Mouse (Mus musculus) ES-Bruce4 (cell line): ENCODE results near the gene Hoxb6. TPM values are rescaled to one million over a fixed set of nuclear protein-coding genes. Genes with fewer than 3 reads are reported as not detected.
A peak's percentile ranks its signal among the peaks of the same experiment; 100 is the strongest.

Experiments
- H3K27ac ChIP-seq: 2 replicates; pipeline ENCODE4 v1.5.1; 2012; ENCODE audit warnings: low read length, inconsistent platforms; ENCODE audit not compliant: insufficient read depth
- H3K27me3 ChIP-seq: 2 replicates; pipeline ENCODE4 v1.6.1; 2012; ENCODE audit warnings: mild to moderate bottlenecking, low read length, inconsistent platforms; ENCODE audit not compliant: control insufficient read depth, poor library complexity, insufficient read depth, severe bottlenecking
- H3K36me3 ChIP-seq: 2 replicates; pipeline ENCODE4 v1.6.1; 2012; ENCODE audit warnings: inconsistent platforms, mild to moderate bottlenecking, low read length, moderate library complexity; ENCODE audit not compliant: control insufficient read depth, poor library complexity, insufficient read depth, severe bottlenecking
- H3K4me1 ChIP-seq: one replicate; pipeline ENCODE4 v1.8.1; 2011; ENCODE audit warnings: low read length; ENCODE audit not compliant: control insufficient read depth, insufficient read depth
- H3K4me3 ChIP-seq: 2 replicates; pipeline ENCODE4 v1.5.1; 2011; ENCODE audit warnings: low read depth, mild to moderate bottlenecking, low read length
- H3K9ac ChIP-seq: 2 replicates; pipeline ENCODE4 v1.6.1; 2012; ENCODE audit warnings: low read depth, mild to moderate bottlenecking, inconsistent platforms; ENCODE audit not compliant: poor library complexity, severe bottlenecking
- H3K9me3 ChIP-seq: replicated peaks from 2 replicates; pipeline ENCODE4 v1.6.1; 2012; ENCODE audit warnings: mild to moderate bottlenecking, low read length, inconsistent platforms; ENCODE audit not compliant: control insufficient read depth, poor library complexity, insufficient read depth, severe bottlenecking
- CTCF ChIP-seq: IDR thresholded peaks from one replicate; pipeline ENCODE4 v1.8.1; 2011; ENCODE audit warnings: low read depth, low read length
- EP300 ChIP-seq: IDR thresholded peaks from 2 replicates; pipeline ENCODE4 v1.6.1; 2011; ENCODE audit warnings: low read depth, low read length; ENCODE audit not compliant: insufficient read depth
- POLR2A ChIP-seq: IDR thresholded peaks from one replicate; pipeline ENCODE4 v1.8.1; 2011; ENCODE audit warnings: low read length; ENCODE audit not compliant: insufficient read depth
- polyA plus RNA-seq: library from polyadenylated mRNA; stranded (reverse); fragments of >200 nt; gene quantifications from 2 replicates; pipeline ENCODE4 v1.2.4, GENCODE M21; 2011; ENCODE audit warnings: low read depth; ENCODE audit not compliant: missing spikeins, insufficient read depth, insufficient read length

Gene Hoxb6
- polyA plus RNA-seq, 1 experiment: not detected

DNA sequence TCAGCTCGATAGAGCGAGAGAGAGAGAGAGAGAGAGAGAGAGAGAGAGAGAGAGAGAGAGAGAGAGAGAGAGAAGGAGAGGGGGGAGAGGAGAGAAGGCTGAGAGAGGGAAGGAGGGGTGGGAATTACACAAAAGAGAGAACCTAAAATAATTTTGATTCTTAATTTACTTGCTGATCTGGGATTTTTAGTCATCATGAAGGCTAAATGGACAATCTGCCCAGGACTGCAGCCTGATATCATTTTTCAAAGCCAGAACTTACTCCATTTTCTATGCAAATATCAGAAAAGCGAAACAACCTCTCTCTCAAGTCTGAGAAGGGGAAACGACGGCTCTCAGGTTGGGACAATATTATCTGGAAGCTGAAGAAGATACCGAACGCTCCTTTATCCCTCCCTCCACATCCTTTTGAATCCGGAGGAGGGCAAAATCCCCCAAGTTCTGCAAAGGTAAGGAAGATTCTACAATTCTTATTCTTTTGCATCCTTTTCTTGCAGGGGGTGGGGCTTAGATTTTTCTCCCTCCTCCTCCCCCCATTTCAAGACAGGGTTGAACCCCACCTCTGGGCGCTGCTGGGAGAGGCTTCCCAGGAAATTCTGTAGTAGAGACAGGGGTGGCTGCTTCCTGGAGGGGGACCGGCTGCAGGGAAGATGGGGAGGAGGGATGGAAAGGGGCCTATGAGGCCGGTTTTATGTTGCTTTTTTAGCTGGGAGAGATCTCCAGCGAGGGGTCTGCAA, 457 bp downstream of the Hoxb6 start:
- Histone ChIP-seq H3K27me3 (peaks cover 74% of the 10 kb centered on the region), H3K9me3 (no peaks in the 10 kb centered on the region), H3K36me3 (no peaks in the 10 kb centered on the region), H3K27ac (no peak overlapping the region), H3K4me1 (no peaks in the 10 kb centered on the region), H3K9ac (no peak overlapping the region), H3K4me3 (no peak overlapping the region)
- TF ChIP-seq CTCF (no peak), EP300 (no peak), POLR2A (no peak)

DNA sequence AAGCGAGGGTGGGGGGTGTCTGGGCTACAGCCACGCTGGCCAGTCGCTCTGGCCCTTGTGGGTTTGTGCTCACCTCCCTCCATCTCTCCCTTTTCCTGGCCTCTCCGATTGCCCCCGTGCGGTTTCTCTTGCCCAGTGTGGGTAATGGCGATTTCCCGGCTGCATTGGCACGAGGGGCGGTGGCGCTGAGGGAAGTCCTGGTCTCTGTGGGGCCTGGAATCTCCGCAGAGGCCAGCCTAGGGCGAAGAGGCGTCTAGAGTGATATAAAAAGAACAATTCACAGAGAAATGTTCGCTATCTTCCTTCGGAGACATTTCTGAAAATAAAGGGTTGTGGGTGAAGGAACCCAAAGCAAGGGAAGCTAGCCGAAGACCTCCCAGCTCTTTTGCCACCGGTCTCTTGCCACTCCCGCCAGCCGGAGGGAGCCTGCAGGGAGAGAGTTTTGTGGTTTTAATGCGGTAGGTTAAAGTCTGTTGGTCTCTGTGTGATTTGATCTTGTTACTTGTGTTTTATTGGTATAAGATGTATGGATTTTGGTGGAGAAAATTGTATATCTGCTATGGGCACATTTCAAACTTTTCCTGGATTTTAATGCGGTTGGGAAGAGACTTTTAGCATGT, 1.1 kb downstream of the Hoxb6 start:
- no peaks in the 10 kb centered on the region for H3K9me3 ChIP-seq
- no peak overlapping the region for H3K4me3 ChIP-seq
- no peaks in the 10 kb centered on the region for H3K4me1 ChIP-seq
- H3K9ac ChIP-seq: no peak overlapping the region
- H3K36me3 ChIP-seq: no peaks in the 10 kb centered on the region
- TF ChIP-seq CTCF: no peak
- no peak for TF ChIP-seq POLR2A
- TF ChIP-seq EP300: no peak
- H3K27me3 ChIP-seq: peaks cover 73% of the 10 kb centered on the region
- no peak overlapping the region for H3K27ac ChIP-seq

DNA sequence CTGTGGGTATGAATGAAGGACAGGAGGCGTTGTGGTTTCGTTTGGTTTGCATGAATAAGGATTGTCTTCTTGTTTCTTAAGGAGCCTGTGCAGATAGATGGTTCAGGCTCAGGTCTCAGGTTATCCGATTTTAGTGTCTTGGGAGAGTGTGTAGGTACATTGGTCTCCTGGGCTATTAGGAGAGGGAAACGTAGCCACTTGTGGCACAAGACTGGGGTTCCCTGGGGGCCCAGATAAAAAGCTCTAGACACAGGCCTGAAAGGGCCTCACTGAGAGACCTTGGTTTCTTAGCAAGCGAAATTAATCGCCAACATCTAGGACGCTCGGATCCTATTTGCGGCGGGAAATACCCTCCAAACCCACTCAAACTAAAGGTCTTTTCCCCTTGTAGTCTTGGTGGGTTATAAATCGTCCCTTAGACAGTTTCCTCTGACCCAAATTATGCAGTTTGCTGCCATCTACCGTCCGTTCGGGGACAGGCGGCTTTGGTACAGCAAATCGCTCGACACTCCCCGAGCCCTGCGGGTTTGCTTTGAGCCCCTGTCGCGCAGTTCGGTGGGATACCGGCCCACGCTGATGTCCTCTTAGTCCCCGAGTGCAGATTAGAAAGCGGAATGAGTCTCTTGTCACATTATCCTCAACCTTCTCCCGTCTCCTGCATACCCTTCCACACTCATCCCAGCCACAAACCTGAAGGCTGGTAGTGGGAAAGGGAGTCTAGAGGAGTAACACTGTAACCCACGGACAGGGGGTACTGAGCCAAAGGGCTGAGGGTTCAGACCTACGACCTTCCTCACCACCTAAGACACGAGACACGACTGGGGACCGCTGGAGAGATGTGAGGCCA, 2.2 kb downstream of the Hoxb6 start:
- no peaks in the 10 kb centered on the region for H3K4me1 ChIP-seq

DNA sequence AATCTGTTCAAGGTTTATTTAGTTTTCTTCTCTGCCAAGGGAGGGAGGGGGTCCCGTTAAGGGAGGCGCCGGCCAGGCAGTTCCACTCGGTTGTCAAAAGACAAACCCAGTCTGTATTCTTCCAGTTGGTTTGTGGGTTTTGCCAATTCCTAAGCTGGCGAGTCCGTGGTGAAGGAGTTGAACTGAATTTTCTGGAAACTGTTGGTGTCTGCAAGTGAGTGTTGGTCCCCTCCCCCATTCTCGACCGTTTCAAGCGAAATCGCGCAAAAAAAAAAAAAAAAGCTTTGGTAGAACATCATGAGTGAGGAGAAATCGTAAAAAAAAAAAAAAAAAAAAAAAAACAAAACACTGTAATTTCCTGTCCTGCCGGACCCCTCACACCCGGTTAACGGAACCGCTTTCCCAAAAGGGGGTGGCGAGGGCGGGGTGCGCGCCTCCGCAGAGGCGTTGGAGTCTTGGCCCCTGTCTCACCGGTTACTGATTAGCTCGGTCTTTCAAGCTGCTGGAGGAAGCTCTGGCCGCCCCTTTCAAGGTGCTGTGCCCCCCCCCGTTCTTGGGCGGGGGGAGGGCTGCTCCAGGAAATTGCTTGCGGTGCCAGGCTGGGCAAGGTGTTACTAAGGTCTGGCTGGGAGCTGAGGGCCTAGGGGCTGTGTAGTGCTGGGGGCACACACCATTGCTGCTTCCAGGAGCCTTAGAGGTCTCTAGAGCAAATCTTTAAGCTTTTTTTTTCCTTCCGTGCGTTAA, 3.0 kb downstream of the Hoxb6 start:
- no peaks in the 10 kb centered on the region for H3K4me1 ChIP-seq
- peaks cover 81% of the 10 kb centered on the region for H3K27me3 ChIP-seq
- H3K9ac ChIP-seq: no peak overlapping the region
- H3K36me3 ChIP-seq: no peaks in the 10 kb centered on the region
- H3K4me3 ChIP-seq: no peak overlapping the region
- TF ChIP-seq POLR2A (no peak), CTCF (no peak), EP300 (no peak)
- no peak overlapping the region for H3K27ac ChIP-seq
- no peaks in the 10 kb centered on the region for H3K9me3 ChIP-seq

More for the DNA sequence above, 2.2 kb downstream of the Hoxb6 start:
- no peak for TF ChIP-seq POLR2A
- peak; percentile 70 for TF ChIP-seq CTCF
- Histone ChIP-seq H3K27ac (no peak overlapping the region), H3K9ac (no peak overlapping the region), H3K4me3 (no peak overlapping the region), H3K27me3 (peaks cover 79% of the 10 kb centered on the region), H3K36me3 (no peaks in the 10 kb centered on the region), H3K9me3 (no peaks in the 10 kb centered on the region)

- no peak overlapping the region for H3K9ac ChIP-seq
- H3K36me3 ChIP-seq: no peaks in the 10 kb centered on the region
- H3K4me3 ChIP-seq: no peak overlapping the region
- no peaks in the 10 kb centered on the region for H3K9me3 ChIP-seq
- H3K27ac ChIP-seq: no peak overlapping the region
- peaks cover 86% of the 10 kb centered on the region for H3K27me3 ChIP-seq
- TF ChIP-seq CTCF (no peak), EP300 (no peak), POLR2A (no peak)
- H3K4me1 ChIP-seq: no peaks in the 10 kb centered on the region
Measured at GRCm38 (mm10) chr11:96296997-96297396, 4.7 kb downstream of the Hoxb6 start.

GRCm38 (mm10) chr11:96297428-96297827, 5.2 kb downstream of the Hoxb6 start:
- Histone ChIP-seq H3K36me3 (no peaks in the 10 kb centered on the region), H3K9ac (no peak overlapping the region), H3K27ac (no peak overlapping the region), H3K27me3 (peaks cover 86% of the 10 kb centered on the region), H3K4me3 (no peak overlapping the region), H3K9me3 (no peaks in the 10 kb centered on the region), H3K4me1 (no peaks in the 10 kb centered on the region)
- no peak for TF ChIP-seq CTCF
